Mouse (Mus musculus) bone marrow macrophage, adult 2 months (primary cell): ENCODE results near the gene Spi1.

ENCODE experiments used
- CTCF ChIP-seq: IDR thresholded peaks from 2 replicates; pipeline ENCODE4 v1.5.1; 2012; ENCODE audit warnings: low read depth, mild to moderate bottlenecking, low read length, moderate library complexity
- POLR2A ChIP-seq: IDR thresholded peaks from 2 replicates; pipeline ENCODE4 v1.6.1; 2012; ENCODE audit warnings: mild to moderate bottlenecking, low read depth, low read length, borderline replicate concordance

GRCm38 (mm10) chr2:91143401-91143800 is 61.2 kb downstream of the Spi1 start:
- TF ChIP-seq CTCF: no peak
- no peak for TF ChIP-seq POLR2A
